Mouse (Mus musculus) ES-E14 (cell line): Measurements from ENCODE around the gene Soat2. TPM values are rescaled to one million over a fixed set of nuclear protein-coding genes. Genes with fewer than 3 reads are reported as not detected.

Experiments
- DNase-seq: peaks from one replicate; pipeline ENCODE4 v3.0.0-alpha.2; 2013; ENCODE audit warnings: low read depth, low spot score
- H3K27ac ChIP-seq: 2 replicates; pipeline ENCODE4 v1.5.1; 2012; ENCODE audit warnings: low read depth, mild to moderate bottlenecking, low read length, moderate library complexity, mixed read lengths; ENCODE audit not compliant: poor library complexity, insufficient read depth, severe bottlenecking
- H3K36me3 ChIP-seq: 2 replicates; pipeline ENCODE4 v1.6.1; 2012; ENCODE audit warnings: mild to moderate bottlenecking, low read length, moderate library complexity, mixed read lengths; ENCODE audit not compliant: control insufficient read depth, poor library complexity, insufficient read depth, severe bottlenecking
- H3K4me1 ChIP-seq, 2 experiments: fragments of 150-350 bp in 1 of 2; sonication (generic) in 1 of 2; 2 replicates each; pipeline ENCODE4 v1.6.1; 2012; ENCODE audit warnings: low read length in 2 of 2, mild to moderate bottlenecking in 1 of 2, mixed read lengths in 1 of 2; ENCODE audit not compliant: control insufficient read depth in 2 of 2, insufficient read depth in 2 of 2, poor library complexity in 1 of 2
- H3K4me3 ChIP-seq, 2 experiments: fragments of 150-350 bp in 1 of 2; sonication (generic) in 1 of 2; 2 replicates each; pipeline ENCODE4 v1.5.1; 2012; ENCODE audit warnings: low read length in 2 of 2, low read depth in 1 of 2, mild to moderate bottlenecking in 1 of 2, mixed read lengths in 1 of 2; ENCODE audit not compliant: insufficient read depth in 1 of 2, poor library complexity in 1 of 2, severe bottlenecking in 1 of 2
- H3K9ac ChIP-seq: 2 replicates; pipeline ENCODE4 v1.6.1; 2012; ENCODE audit warnings: low read depth, mild to moderate bottlenecking, low read length, mixed read lengths; ENCODE audit not compliant: poor library complexity, insufficient read depth, severe bottlenecking
- H3K9me3 ChIP-seq: fragments of 150-350 bp; sonication (generic); 2 replicates; pipeline ENCODE4 v1.6.1; 2012; ENCODE audit warnings: low read depth, mild to moderate bottlenecking, low read length; ENCODE audit not compliant: control insufficient read depth, insufficient read depth
- CHD2 ChIP-seq: IDR thresholded peaks from 2 replicates; pipeline ENCODE4 v1.6.1; 2014; ENCODE audit warnings: mild to moderate bottlenecking, low read depth, low read length, inconsistent platforms
- HCFC1 ChIP-seq: IDR thresholded peaks from 2 replicates; pipeline ENCODE4 v1.6.1; 2012; ENCODE audit warnings: low read length, inconsistent platforms, borderline replicate concordance; ENCODE audit not compliant: insufficient read depth
- MAFK ChIP-seq: IDR thresholded peaks from 2 replicates; pipeline ENCODE4 v1.6.1; 2014; ENCODE audit warnings: mild to moderate bottlenecking, low read depth, low read length, inconsistent platforms; ENCODE audit not compliant: insufficient read depth
- ZC3H11A ChIP-seq: IDR thresholded peaks from 2 replicates; pipeline ENCODE4 v1.6.1; 2012; ENCODE audit warnings: low read depth, mild to moderate bottlenecking, inconsistent platforms, low read length, borderline replicate concordance
- ZNF384 ChIP-seq: IDR thresholded peaks from 2 replicates; pipeline ENCODE4 v1.6.1; 2012; ENCODE audit warnings: low read depth, low read length, inconsistent platforms
- in situ Hi-C, 2 experiments: fragments of 600-800 bp; cut with MboI; formaldehyde crosslinking; loops; one replicate each; pipeline ENCODE4 v1.15.1; 2025; ENCODE audit warnings: low sequenced_read_pairs in 2 of 2, inconsistent platforms in 1 of 2; ENCODE audit not compliant: unreplicated experiment in 2 of 2
- total RNA-seq: library from RNA; depleted of rRNA; stranded (reverse); fragments of 300-350 nt; gene quantifications from 2 replicates; pipeline ENCODE4 v1.2.3, GENCODE M21; 2012

The Soat2 gene
- total RNA-seq, 1 experiment: 5.3 TPM

DNA sequence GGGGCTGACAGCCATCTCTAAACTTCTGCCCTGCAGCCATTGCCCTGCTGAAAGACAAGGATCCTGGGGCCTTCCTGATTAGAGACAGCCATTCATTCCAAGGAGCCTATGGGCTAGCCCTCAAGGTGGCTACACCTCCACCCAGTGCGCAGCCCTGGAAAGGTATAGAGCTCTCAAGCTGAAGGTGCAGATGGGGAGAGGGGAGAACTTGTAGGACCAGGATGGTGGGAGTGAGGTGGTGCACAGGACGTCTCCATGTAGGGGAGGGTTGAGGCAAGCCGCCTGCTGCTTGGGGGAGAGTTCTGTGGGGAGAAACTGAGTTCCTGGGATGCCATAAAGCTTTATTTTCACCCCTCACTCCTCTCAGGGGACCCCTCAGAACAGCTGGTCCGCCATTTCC lies 36.7 kb upstream of the Soat2 start:
- Histone ChIP-seq H3K27ac (no peak overlapping the region), H3K4me3 (no peak overlapping the region), H3K9ac (no peak overlapping the region), H3K4me1 (peaks cover 0 to 2% of the 10 kb centered on the region in 2 experiments; a peak in 1 of 4 replicates), H3K9me3 (no peaks in the 10 kb centered on the region), H3K36me3 (peaks cover 20% of the 10 kb centered on the region; the same call in 1 of the 2 replicates)
- DNase-seq: no peak
- in situ Hi-C loops: no loop called here
- TF ChIP-seq ZNF384 (no peak), HCFC1 (no peak), CHD2 (no peak), MAFK (no peak), ZC3H11A (no peak)

- peaks cover 22% of the 10 kb centered on the region; the same call in 1 of the 2 replicates for H3K36me3 ChIP-seq
- in situ Hi-C loops: no loop called here
- DNase-seq: no peak
- no peak overlapping the region for H3K4me3 ChIP-seq
- H3K9me3 ChIP-seq: no peaks in the 10 kb centered on the region
- H3K9ac ChIP-seq: no peak overlapping the region
- H3K4me1 ChIP-seq: no peaks in the 10 kb centered on the region; a peak in 1 of 4 replicates
- TF ChIP-seq HCFC1: no peak
- no peak for TF ChIP-seq ZC3H11A
- no peak for TF ChIP-seq MAFK
- TF ChIP-seq ZNF384: no peak
- TF ChIP-seq CHD2: no peak
- no peak overlapping the region for H3K27ac ChIP-seq
Measured at GRCm38 (mm10) chr15:102114651-102115260, 35.6 kb upstream of the Soat2 start.

DNA sequence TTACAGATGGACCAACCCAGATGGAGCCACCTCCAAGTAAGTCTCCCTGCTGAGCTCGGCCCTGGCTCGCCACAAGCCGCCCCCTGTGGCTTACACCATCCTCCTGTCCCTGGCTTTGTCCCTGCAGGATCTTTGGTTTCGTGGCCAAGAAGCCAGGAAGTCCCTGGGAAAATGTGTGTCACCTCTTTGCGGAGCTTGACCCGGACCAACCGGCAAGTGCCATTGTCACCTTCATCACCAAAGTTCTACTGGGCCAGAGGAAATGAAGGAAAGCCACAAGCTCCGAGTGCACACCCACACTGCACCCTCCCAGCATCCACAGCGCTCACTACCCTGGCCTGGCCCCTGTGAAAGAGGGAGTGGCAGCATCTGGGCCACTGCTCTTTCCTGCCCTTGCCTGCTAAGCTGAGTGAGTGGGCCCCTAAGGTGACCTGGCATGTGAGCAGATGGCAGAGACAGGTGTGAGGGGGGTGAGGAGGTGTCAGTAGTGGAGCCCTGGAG lies 34.5 kb upstream of the Soat2 start:
- TF ChIP-seq MAFK (no peak), CHD2 (no peak), ZC3H11A (no peak), HCFC1 (no peak), ZNF384 (no peak)
- H3K27ac ChIP-seq: no peak overlapping the region
- in situ Hi-C loops: no loop called here
- H3K9ac ChIP-seq: no peak overlapping the region
- peaks cover 22% of the 10 kb centered on the region; the same call in 1 of the 2 replicates for H3K36me3 ChIP-seq
- H3K9me3 ChIP-seq: no peaks in the 10 kb centered on the region
- no peak for DNase-seq
- no peak overlapping the region for H3K4me3 ChIP-seq
- no peaks in the 10 kb centered on the region; a peak in 1 of 4 replicates for H3K4me1 ChIP-seq

DNA sequence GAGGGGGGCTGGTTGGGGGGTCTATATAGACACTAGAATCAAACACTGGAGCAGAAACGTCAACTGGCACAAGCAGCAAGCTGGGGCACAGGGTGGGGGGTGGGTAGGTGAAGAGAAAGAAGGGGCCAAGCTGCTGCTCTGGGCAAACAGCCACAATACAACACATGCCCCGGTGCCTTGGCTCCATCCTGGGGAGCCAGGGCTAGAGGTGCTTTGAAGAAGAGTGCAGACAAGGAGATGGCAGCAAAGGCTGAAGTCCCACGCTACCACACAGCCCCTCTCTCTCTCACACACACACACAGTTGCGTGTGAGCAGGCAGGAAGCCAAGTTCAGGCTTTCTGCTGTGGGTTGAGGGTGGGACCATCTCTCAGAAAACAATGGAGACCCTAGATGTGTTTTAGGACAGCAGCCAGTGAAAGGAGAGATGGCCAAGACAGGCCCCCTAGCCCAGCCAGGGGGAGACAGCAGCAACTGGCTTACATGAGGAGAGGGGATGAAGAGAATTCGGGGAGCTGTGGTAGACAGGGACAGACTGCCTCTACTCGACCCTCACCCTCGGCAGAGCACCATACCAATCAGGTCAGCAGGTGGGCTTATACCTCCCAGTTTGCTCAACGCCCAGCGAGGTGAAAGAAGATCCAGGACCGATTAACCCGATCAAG lies 33.4 kb upstream of the Soat2 start:
- Histone ChIP-seq H3K4me3 (no peak overlapping the region), H3K4me1 (no peaks in the 10 kb centered on the region; a peak in 1 of 4 replicates), H3K9me3 (no peaks in the 10 kb centered on the region), H3K9ac (no peak overlapping the region), H3K27ac (no peak overlapping the region), H3K36me3 (peaks cover 26% of the 10 kb centered on the region; the same call in 1 of the 2 replicates)
- no peak for DNase-seq
- no peak for TF ChIP-seq MAFK
- TF ChIP-seq HCFC1: no peak
- no peak for TF ChIP-seq ZC3H11A
- TF ChIP-seq CHD2: no peak
- no peak for TF ChIP-seq ZNF384
- in situ Hi-C loops: no loop called here
